Comparison of ENCODE assay signal across 9 mouse cellular contexts in the genomic region with DNA sequence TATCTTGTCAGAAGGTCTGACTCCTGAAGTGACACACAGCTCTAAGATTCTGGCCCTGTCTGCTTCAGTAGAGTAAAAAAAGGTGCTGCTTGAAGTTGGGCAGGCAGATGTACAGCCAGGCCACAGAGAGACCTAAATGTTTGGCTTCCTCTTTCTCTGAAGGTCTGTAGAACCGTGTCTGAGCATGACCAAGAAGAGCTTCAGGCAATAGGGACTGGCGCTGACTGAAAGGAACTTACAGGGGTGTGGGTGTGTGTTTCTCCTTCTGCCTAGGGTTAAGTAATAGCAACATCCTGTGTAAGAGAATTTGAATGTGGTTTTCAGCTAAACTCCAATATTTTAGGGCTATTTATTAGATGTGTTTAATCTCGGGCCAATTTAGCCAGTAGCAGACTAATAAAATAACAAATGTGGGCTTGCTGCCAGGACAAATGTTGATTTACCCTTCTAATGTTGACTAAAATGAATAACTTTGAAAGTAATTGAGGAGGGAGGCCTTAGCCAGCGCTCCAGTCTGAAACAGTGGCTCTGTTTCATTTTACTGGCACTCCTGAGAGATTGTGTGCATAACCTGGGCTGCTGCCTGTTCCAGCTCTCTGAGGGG.
DNase-seq lines count a peak whose midpoint lies in the region; ATAC-seq and TF ChIP-seq lines count a peak whose summit lies in the region.
"Had no signal": no experiment of that assay in that cellular context is flagged by ENCODE, and none has a peak within 500 bp of the region (broad histone marks: within the 10 kb centered on the region; RNA-seq: fewer than 3 reads in every experiment).

No protein-coding gene starts in this region.

- no peak overlapping the region for H3K4me2 ChIP-seq in kidney, postnatal 0 days (ENCODE audit: low read length)
- H3K4me2 ChIP-seq in midbrain, embryonic 14.5 days (ENCODE audit: low read length), result no peak overlapping the region
- H3K4me2 ChIP-seq: midbrain, embryonic 12.5 days had no signal

- no peak overlapping the region for H3K9ac ChIP-seq in kidney, postnatal 0 days (ENCODE audit: low read depth, low read length)
- H3K9ac ChIP-seq in midbrain, embryonic 14.5 days (replicated peaks; ENCODE audit: low read length), result no peak overlapping the region
- H3K9ac ChIP-seq: midbrain, embryonic 12.5 days had no signal

- WGBS in kidney, postnatal 0 days, result 34% methylated on average over 4 of the region's 4 CpGs
- 89% methylated on average over 4 of the region's 4 CpGs for WGBS in midbrain, embryonic 14.5 days

- peak; percentile 79 for ATAC-seq in granulocyte monocyte progenitor cell, adult 5-6 weeks (replicated peaks; ENCODE audit: poor library complexity, severe bottlenecking)
- ATAC-seq in kidney, postnatal 0 days (replicated peaks; ENCODE audit: low FRiP score, low read depth), result peak; percentile 61; the same call in 1 of the 2 replicates
- ATAC-seq in megakaryocyte-erythroid progenitor cell, adult 5-6 weeks (replicated peaks; ENCODE audit: low FRiP score, low TSS enrichment, poor library complexity, severe bottlenecking), result 0 out of 2 replicates have a peak, but pooled peaks have one; percentile 19
- no peak for ATAC-seq in midbrain, embryonic 14.5 days (ENCODE audit: low FRiP score, low TSS enrichment)

- H3K36me3 ChIP-seq in kidney, postnatal 0 days (ENCODE audit: insufficient read depth, low read length), result no peaks in the 10 kb centered on the region
- H3K36me3 ChIP-seq in midbrain, embryonic 14.5 days (ENCODE audit: control insufficient read depth, insufficient read depth, low read length), result no peaks in the 10 kb centered on the region
- H3K36me3 ChIP-seq: midbrain, embryonic 12.5 days had no signal

- no peak for TF ChIP-seq CTCF in kidney, postnatal 0 days (IDR thresholded peaks at IDR 0.05; ENCODE audit: low read depth)

- no peaks in the 10 kb centered on the region for H3K27me3 ChIP-seq in kidney, postnatal 0 days (ENCODE audit: insufficient read depth, low read length)
- H3K27me3 ChIP-seq in midbrain, embryonic 14.5 days (ENCODE audit: control insufficient read depth, insufficient read depth, low read length), result no peaks in the 10 kb centered on the region
- H3K27me3 ChIP-seq: midbrain, embryonic 12.5 days had no signal

- H3K4me3 ChIP-seq in kidney, postnatal 0 days (replicated peaks; ENCODE audit: low read depth, low read length), result no peak overlapping the region
- H3K4me3 ChIP-seq in midbrain, embryonic 14.5 days (replicated peaks; ENCODE audit: low read depth, low read length), result no peak overlapping the region
- H3K4me3 ChIP-seq: midbrain, embryonic 12.5 days had no signal

- no peaks in the 10 kb centered on the region for H3K9me3 ChIP-seq in kidney, postnatal 0 days (replicated peaks; ENCODE audit: low read length)
- H3K9me3 ChIP-seq in midbrain, embryonic 14.5 days (ENCODE audit: control insufficient read depth, low read length), result no peaks in the 10 kb centered on the region
- H3K9me3 ChIP-seq: midbrain, embryonic 12.5 days had no signal

- DNase-seq in adrenal gland, postnatal 14 days, result peak; percentile 58
- no peak for DNase-seq in adrenal gland, postnatal 4 days (ENCODE audit: low spot score in 2 of 2)
- DNase-seq in CD4-positive, CD25-positive, alpha-beta regulatory T cell, adult 2 months (ENCODE audit: low read depth, low spot score), result peak; percentile 78
- peak; percentile 93 for DNase-seq in kidney, postnatal 0 days (ENCODE audit: low spot score)
- DNase-seq in layer of hippocampus, postnatal 14 days (ENCODE audit: low spot score in 2 of 2), result no peak
- DNase-seq in midbrain, embryonic 14.5 days, result no peak

- peaks cover 29% of the 10 kb centered on the region; the same call in 1 of the 2 replicates for H3K4me1 ChIP-seq in kidney, postnatal 0 days (replicated peaks; ENCODE audit: insufficient read depth, low read length)
- no peaks in the 10 kb centered on the region for H3K4me1 ChIP-seq in midbrain, embryonic 14.5 days (ENCODE audit: control insufficient read depth, insufficient read depth, low read length)
- H3K4me1 ChIP-seq: midbrain, embryonic 12.5 days had no signal

- peak overlapping the region; percentile 91 for H3K27ac ChIP-seq in kidney, postnatal 0 days
- no peak overlapping the region for H3K27ac ChIP-seq in midbrain, embryonic 14.5 days (replicated peaks; ENCODE audit: low read depth, low read length)
- H3K27ac ChIP-seq: midbrain, embryonic 12.5 days had no signal

Comparison
In these comparisons a context has a peak if more than half of its experiments do, and no peak if none do; other contexts are left out.
1. DNase-seq: peak in adrenal gland, postnatal 14 days (single experiment), CD4-positive, CD25-positive, alpha-beta regulatory T cell, adult 2 months (single experiment) and kidney, postnatal 0 days (single experiment); none in adrenal gland, postnatal 4 days (0 of 2), layer of hippocampus, postnatal 14 days (0 of 2) and midbrain, embryonic 14.5 days (single experiment).